Mouse (Mus musculus) megakaryocyte, embryonic 14.5 days (primary cell): ENCODE measurements at regions not wholly inside any gene's neighbourhood (a gene's known extent, or its start where the extent isn't known, plus 50 kb on each side); places are given as distances from the start of the nearest gene placed in this dataset.

Experiments used
- FLI1 ChIP-seq: IDR thresholded peaks from 2 replicates; pipeline ENCODE4 v1.6.1; 2012; ENCODE audit warnings: low read length, inconsistent platforms, mixed read lengths
- GATA1 ChIP-seq: IDR thresholded peaks from 3 replicates; pipeline ENCODE4 v1.6.1; 2012; ENCODE audit warnings: mixed read lengths, low read length, inconsistent platforms, borderline replicate concordance

DNA sequence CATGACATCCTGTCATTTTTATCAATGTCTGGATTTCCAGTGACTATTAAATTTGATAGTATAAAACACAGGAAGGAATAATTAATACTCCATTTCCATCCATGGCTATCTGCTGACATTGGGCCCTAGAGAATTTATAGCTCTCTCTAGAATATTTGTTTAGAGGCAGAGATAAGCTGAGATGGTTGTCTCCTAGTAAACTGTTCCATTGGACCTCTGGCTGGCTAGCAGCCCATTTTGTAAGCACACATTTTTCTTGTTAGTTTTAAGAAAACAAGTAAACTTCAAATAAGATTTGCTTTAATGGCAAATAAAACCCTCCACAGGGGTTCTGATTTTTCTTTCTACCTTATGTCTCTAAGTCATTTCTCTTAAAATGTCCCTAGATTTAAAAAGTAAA is 288.9 kb downstream of the C1d start:
- TF ChIP-seq FLI1, result no peak
- TF ChIP-seq GATA1, result no peak
